Mouse (Mus musculus) MEL (cell line): ENCODE results near the gene Polrmt. TPM values are rescaled to one million over a fixed set of nuclear protein-coding genes. Genes with fewer than 3 reads are reported as not detected.

Experiments
- DNase-seq: peaks from one replicate; pipeline ENCODE4 v3.0.0; 2011; ENCODE audit warnings: low read depth, low spot score
- H3K27ac ChIP-seq: 2 replicates; pipeline ENCODE4 v1.5.1; 2012; ENCODE audit warnings: low read depth, mild to moderate bottlenecking, control low read depth, low read length, moderate library complexity; ENCODE audit not compliant: control insufficient read depth
- H3K27me3 ChIP-seq, 2 experiments: fragments of 150-350 bp in 1 of 2; sonication (generic) in 1 of 2; 2 replicates each; pipeline ENCODE4 v1.6.1; 2012; ENCODE audit warnings: low read length in 2 of 2, mild to moderate bottlenecking in 2 of 2, improper control_type of control experiment in 1 of 2, moderate library complexity in 1 of 2; ENCODE audit not compliant: insufficient read depth in 2 of 2, control insufficient read depth in 1 of 2
- H3K36me3 ChIP-seq, 2 experiments: 2 replicates each; pipeline ENCODE4 v1.6.1; 2012 to 2014; ENCODE audit warnings: low read length in 2 of 2, improper control_type of control experiment in 1 of 2, inconsistent platforms in 1 of 2, mild to moderate bottlenecking in 1 of 2; ENCODE audit not compliant: insufficient read depth in 2 of 2, control insufficient read depth in 1 of 2
- H3K4me1 ChIP-seq, 2 experiments: fragments of 150-350 bp in 1 of 2; sonication (generic) in 1 of 2; 2 replicates each; pipeline ENCODE4 v1.6.1; 2012; ENCODE audit warnings: low read length in 2 of 2, improper control_type of control experiment in 1 of 2, mild to moderate bottlenecking in 1 of 2; ENCODE audit not compliant: insufficient read depth in 2 of 2, control insufficient read depth in 1 of 2
- H3K4me3 ChIP-seq, 2 experiments: fragments of 150-350 bp in 1 of 2; sonication (generic) in 1 of 2; 2 replicates each; pipeline ENCODE4 v1.5.1; 2012; ENCODE audit warnings: low read depth in 2 of 2, low read length in 2 of 2, mild to moderate bottlenecking in 2 of 2, moderate library complexity in 2 of 2, control low read depth in 1 of 2, improper control_type of control experiment in 1 of 2; ENCODE audit not compliant: control insufficient read depth in 1 of 2, insufficient read depth in 1 of 2
- H3K79me2 ChIP-seq: 2 replicates; pipeline ENCODE4 v1.6.1; 2012; ENCODE audit warnings: mild to moderate bottlenecking, low read length, moderate library complexity; ENCODE audit not compliant: control insufficient read depth, poor library complexity, insufficient read depth
- H3K9ac ChIP-seq: 2 replicates; pipeline ENCODE4 v1.6.1; 2012; ENCODE audit warnings: low read depth, mild to moderate bottlenecking, control low read depth, low read length, moderate library complexity; ENCODE audit not compliant: control insufficient read depth, poor library complexity, severe bottlenecking
- H3K9me3 ChIP-seq: fragments of 150-350 bp; sonication (generic); replicated peaks from 2 replicates; pipeline ENCODE4 v1.6.1; 2012; ENCODE audit warnings: mild to moderate bottlenecking, low read length, improper control_type of control experiment, moderate library complexity; ENCODE audit not compliant: insufficient read depth
- CTCF ChIP-seq, 3 experiments: IDR thresholded peaks in 2 of 3; conservative IDR thresholded peaks in 1 of 3; 2 replicates each; pipeline ENCODE4 v1.5.1; 2011 to 2012; ENCODE audit warnings: low read length in 3 of 3, low read depth in 2 of 3, mild to moderate bottlenecking in 2 of 3, improper control_type of control experiment in 1 of 3, inconsistent platforms in 1 of 3, mixed read lengths in 1 of 3, moderate library complexity in 1 of 3; ENCODE audit not compliant: control insufficient read depth in 1 of 3, insufficient read depth in 1 of 3, poor library complexity in 1 of 3, severe bottlenecking in 1 of 3
- E2F4 ChIP-seq: IDR thresholded peaks from 2 replicates; pipeline ENCODE4 v1.6.1; 2011; ENCODE audit warnings: low read depth, low read length, improper control_type of control experiment, borderline replicate concordance
- ETS1 ChIP-seq: IDR thresholded peaks from 2 replicates; pipeline ENCODE4 v1.6.1; 2012; ENCODE audit warnings: low read depth, mild to moderate bottlenecking, inconsistent platforms, low read length, improper control_type of control experiment, moderate library complexity
- HCFC1 ChIP-seq: IDR thresholded peaks from 2 replicates; pipeline ENCODE4 v1.6.1; 2012; ENCODE audit warnings: low read depth, mild to moderate bottlenecking, inconsistent platforms, low read length, improper control_type of control experiment, moderate library complexity
- JUND ChIP-seq: IDR thresholded peaks from 2 replicates; pipeline ENCODE4 v1.6.1; 2011; ENCODE audit warnings: low read depth, mild to moderate bottlenecking, improper control_type of control experiment, low read length
- MAX ChIP-seq: IDR thresholded peaks from 2 replicates; pipeline ENCODE4 v1.6.1; 2011; ENCODE audit warnings: low read length, improper control_type of control experiment
- MXI1 ChIP-seq: IDR thresholded peaks from 2 replicates; pipeline ENCODE4 v1.6.1; 2011; ENCODE audit warnings: mild to moderate bottlenecking, low read depth, low read length, improper control_type of control experiment
- MYC ChIP-seq: IDR thresholded peaks from 2 replicates; pipeline ENCODE4 v1.6.1; 2011; ENCODE audit warnings: low read depth, mild to moderate bottlenecking, low read length, improper control_type of control experiment, moderate library complexity
- NELFE ChIP-seq: IDR thresholded peaks from 2 replicates; pipeline ENCODE4 v1.6.1; 2011; ENCODE audit warnings: low read depth, low read length, improper control_type of control experiment
- NRF1 ChIP-seq: IDR thresholded peaks from 2 replicates; pipeline ENCODE4 v1.6.1; 2014; ENCODE audit warnings: low read depth, mild to moderate bottlenecking, inconsistent platforms, low read length, improper control_type of control experiment, moderate library complexity; ENCODE audit not compliant: poor library complexity, insufficient read depth, severe bottlenecking
- POLR2A ChIP-seq, 2 experiments: IDR thresholded peaks; 2 replicates each; pipeline ENCODE4 v1.6.1; 2011 to 2012; ENCODE audit warnings: low read length in 2 of 2, mild to moderate bottlenecking in 2 of 2, control low read depth in 1 of 2, improper control_type of control experiment in 1 of 2, low read depth in 1 of 2, moderate library complexity in 1 of 2; ENCODE audit not compliant: control insufficient read depth in 1 of 2, insufficient read depth in 1 of 2, poor library complexity in 1 of 2
- POLR2AphosphoS5 ChIP-seq: IDR thresholded peaks from 2 replicates; pipeline ENCODE4 v1.6.1; 2012; ENCODE audit warnings: low read depth, borderline replicate concordance, mild to moderate bottlenecking, inconsistent platforms, low read length, moderate library complexity, mixed read lengths
- RAD21 ChIP-seq: IDR thresholded peaks from 2 replicates; pipeline ENCODE4 v1.6.1; 2011; ENCODE audit warnings: mild to moderate bottlenecking, low read depth, low read length, improper control_type of control experiment
- RCOR1 ChIP-seq: IDR thresholded peaks from 2 replicates; pipeline ENCODE4 v1.6.1; 2012; ENCODE audit warnings: low read depth, mild to moderate bottlenecking, inconsistent platforms, low read length, improper control_type of control experiment
- SIN3A ChIP-seq: IDR thresholded peaks from 2 replicates; pipeline ENCODE4 v1.6.1; 2012; ENCODE audit warnings: low read length, improper control_type of control experiment, inconsistent platforms
- SMC3 ChIP-seq: IDR thresholded peaks from 2 replicates; pipeline ENCODE4 v1.6.1; 2011; ENCODE audit warnings: low read depth, low read length, improper control_type of control experiment
- TBP ChIP-seq: IDR thresholded peaks from 2 replicates; pipeline ENCODE4 v1.8.0; 2011; ENCODE audit warnings: low read depth, low read length, improper control_type of control experiment
- USF1 ChIP-seq: IDR thresholded peaks from 2 replicates; pipeline ENCODE4 v1.6.1; 2014; ENCODE audit warnings: low read depth, mild to moderate bottlenecking, inconsistent platforms, low read length, improper control_type of control experiment, moderate library complexity
- USF2 ChIP-seq, 2 experiments: IDR thresholded peaks; 2 replicates each; pipeline ENCODE4 v1.6.1; 2011 to 2012; ENCODE audit warnings: improper control_type of control experiment in 2 of 2, low read length in 2 of 2, borderline replicate concordance in 1 of 2, inconsistent platforms in 1 of 2, low read depth in 1 of 2, mild to moderate bottlenecking in 1 of 2; ENCODE audit not compliant: insufficient read depth in 1 of 2
- ZC3H11A ChIP-seq: IDR thresholded peaks from 2 replicates; pipeline ENCODE4 v1.6.1; 2012; ENCODE audit warnings: low read depth, mild to moderate bottlenecking, inconsistent platforms, low read length, improper control_type of control experiment
- ZKSCAN1 ChIP-seq: IDR thresholded peaks from 2 replicates; pipeline ENCODE4 v1.6.1; 2012; ENCODE audit warnings: low read depth, mild to moderate bottlenecking, inconsistent platforms, low read length, improper control_type of control experiment, moderate library complexity
- ZNF384 ChIP-seq: IDR thresholded peaks from 2 replicates; pipeline ENCODE4 v1.6.1; 2012; ENCODE audit warnings: low read depth, mild to moderate bottlenecking, inconsistent platforms, low read length, improper control_type of control experiment
- polyA plus RNA-seq, 2 experiments: library from polyadenylated mRNA; stranded (reverse) in 1 of 2; unstranded in 1 of 2; fragments of >175 nt in 1 of 2; fragments of >200 nt in 1 of 2; gene quantifications; 2 replicates each; pipeline versions ENCODE4 v1.2.1 to v1.2.4; 2012; ENCODE audit warnings: low replicate concordance in 2 of 2, low read depth in 1 of 2; ENCODE audit not compliant: insufficient read length in 2 of 2, insufficient read depth in 1 of 2, missing spikeins in 1 of 2
- total RNA-seq: library from RNA; depleted of rRNA; stranded (reverse); fragments of 300-350 nt; gene quantifications from 2 replicates; pipeline ENCODE4 v1.2.3, GENCODE M21; 2012

Polrmt gene
- total and polyA plus RNA-seq, 3 experiments, result 35.7 to 66.9 TPM; not detected in 1

GRCm38 (mm10) chr10:79793738-79794490, 47.5 kb upstream of the Polrmt start:
- Histone ChIP-seq H3K27ac (no peak overlapping the region), H3K9me3 (no peaks in the 10 kb centered on the region), H3K4me3 (peak overlapping the region; percentile 64 to 65), H3K9ac (peak overlapping the region; percentile 82), H3K36me3 (peaks cover 0 to 10% of the 10 kb centered on the region in 2 experiments; a peak in 2 of 4 replicates), H3K4me1 (peaks cover 5 to 27% of the 10 kb centered on the region in 2 experiments), H3K27me3 (no peaks in the 10 kb centered on the region), H3K79me2 (no peaks in the 10 kb centered on the region)
- TF ChIP-seq SIN3A, result 0 out of 2 replicates have a peak, but pooled peaks have one; percentile 8
- TF ChIP-seq RCOR1, result no peak
- no peak for DNase-seq

- Histone ChIP-seq H3K36me3 (peaks cover 0 to 8% of the 10 kb centered on the region in 2 experiments; a peak in 1 of 4 replicates), H3K9me3 (no peaks in the 10 kb centered on the region), H3K4me1 (peaks cover 4 to 27% of the 10 kb centered on the region in 2 experiments), H3K27me3 (no peaks in the 10 kb centered on the region), H3K27ac (no peak within 1 kb of the TSS), H3K4me3 (peak within 1 kb of the TSS; percentile 64 to 78), H3K79me2 (no peaks in the 10 kb centered on the region), H3K9ac (peak within 1 kb of the TSS; percentile 82)
- peak; percentile 80 for DNase-seq
- TF ChIP-seq ZC3H11A (no peak), NRF1 (peak; percentile 60; the same call in 1 of the 2 replicates), MYC (no peak), USF2 (IDR thresholded peaks at IDR 0.05; ENCODE audit: borderline replicate concordance in 1 of 2, insufficient read depth in 1 of 2, low read depth in 1 of 2, low read length in 2 of 2) (no peak), E2F4 (no peak), NELFE (peak; percentile 45; the same call in 1 of the 2 replicates), CTCF (IDR thresholded peaks at IDR 0.05 in 2 of 3, conservative IDR thresholded peaks at IDR 0.05 in 1 of 3; ENCODE audit: control insufficient read depth in 1 of 3, insufficient read depth in 1 of 3, low read depth in 2 of 3, low read length in 3 of 3, poor library complexity in 1 of 3, severe bottlenecking in 1 of 3) (peak; percentile 71 to 91 (median 82); a peak in 5 of 6 replicates), TBP (no peak), ZKSCAN1 (no peak), POLR2AphosphoS5 (no peak), JUND (no peak), RCOR1 (no peak), ZNF384 (no peak), RAD21 (peak; percentile 29), POLR2A (IDR thresholded peaks at IDR 0.05; ENCODE audit: control insufficient read depth in 1 of 2, insufficient read depth in 1 of 2, low read depth in 1 of 2, low read length in 2 of 2, poor library complexity in 1 of 2) (peak in 1 of 2 experiments; percentile 50; a peak in 2 of 4 replicates), SMC3 (peak; percentile 77), HCFC1 (peak; percentile 32; the same call in 1 of the 2 replicates), MAX (no peak; the same call in 1 of the 2 replicates), SIN3A (peak; percentile 56), ETS1 (0 out of 2 replicates have a peak, but pooled peaks have one; percentile 10), USF1 (peak; percentile 11; the same call in 1 of the 2 replicates), MXI1 (peak; percentile 26; the same call in 1 of the 2 replicates)
Observed at GRCm38 (mm10) chr10:79793051-79793737, 46.8 kb upstream of the Polrmt start, which contains the start of gene Palm. Gene Palm, plus strand, starts transcription at chr10:79793572.
